Mouse (Mus musculus) retina, postnatal 1 day (tissue): ENCODE data around the gene Cc2d1b.

Source experiments
- DNase-seq: peaks from one replicate; pipeline ENCODE4 v3.0.0-alpha.2; 2012

The Cc2d1b gene

DNA sequence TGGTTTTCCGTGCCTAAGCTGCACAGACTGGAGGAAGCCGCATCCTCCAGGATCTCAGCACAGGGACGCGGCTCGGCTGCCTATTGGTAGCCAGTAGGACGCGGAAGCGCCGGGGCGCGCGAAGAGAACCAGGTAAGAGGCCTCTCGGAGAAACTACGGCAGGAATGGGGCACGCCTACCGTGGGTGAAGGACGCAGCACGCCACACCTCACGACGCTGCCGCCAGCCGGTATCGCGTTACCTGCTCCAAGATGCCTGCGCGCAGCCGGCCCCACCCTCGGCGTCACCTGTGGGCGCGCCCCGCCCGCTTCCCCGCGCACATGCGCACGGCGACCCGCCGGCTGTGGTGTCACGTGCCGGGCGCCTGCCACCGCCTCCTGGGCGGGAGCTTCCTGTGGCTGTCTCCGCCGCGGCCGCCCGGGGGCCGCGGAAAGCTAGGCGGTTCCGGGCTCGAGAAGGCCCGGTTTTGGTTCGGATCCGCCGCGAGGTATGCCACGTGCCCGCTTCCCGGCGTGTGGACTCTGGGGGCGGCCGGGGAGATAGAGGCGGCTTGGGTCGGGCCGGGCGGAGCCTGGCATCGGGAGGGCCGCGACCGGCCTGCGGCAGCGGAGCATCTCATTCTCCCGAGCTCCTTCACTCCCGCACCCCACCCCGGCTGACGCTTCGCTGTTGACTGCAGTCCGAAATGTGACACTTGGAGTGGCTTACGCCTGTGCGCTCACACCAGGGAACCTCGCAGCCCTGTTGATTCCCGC is at the start of gene Cc2d1b:
Gene Cc2d1b, plus strand, starts transcription at position 354 of the 755 bp plus-strand sequence.
- peak; percentile 93 for DNase-seq

DNA sequence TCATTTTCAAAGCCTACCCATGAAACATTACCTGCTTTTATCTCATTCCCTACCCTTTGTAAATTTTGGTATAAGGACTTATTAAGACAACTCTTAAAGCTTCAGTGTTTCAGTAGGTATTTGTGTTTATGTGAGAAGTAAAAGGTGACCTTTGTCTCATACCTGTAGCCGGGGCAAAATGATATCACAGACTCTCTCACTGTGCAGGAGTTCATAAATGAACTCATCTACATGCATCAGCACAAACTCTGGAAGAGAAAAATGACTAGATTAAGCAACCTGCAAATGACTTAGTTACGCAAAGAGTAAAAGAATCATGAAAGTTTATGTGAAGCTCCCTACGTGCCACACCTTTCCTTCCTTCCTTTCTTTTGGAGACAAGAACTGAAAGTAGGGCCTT is 47.1 kb upstream of the Cc2d1b start:
- no peak for DNase-seq

DNA sequence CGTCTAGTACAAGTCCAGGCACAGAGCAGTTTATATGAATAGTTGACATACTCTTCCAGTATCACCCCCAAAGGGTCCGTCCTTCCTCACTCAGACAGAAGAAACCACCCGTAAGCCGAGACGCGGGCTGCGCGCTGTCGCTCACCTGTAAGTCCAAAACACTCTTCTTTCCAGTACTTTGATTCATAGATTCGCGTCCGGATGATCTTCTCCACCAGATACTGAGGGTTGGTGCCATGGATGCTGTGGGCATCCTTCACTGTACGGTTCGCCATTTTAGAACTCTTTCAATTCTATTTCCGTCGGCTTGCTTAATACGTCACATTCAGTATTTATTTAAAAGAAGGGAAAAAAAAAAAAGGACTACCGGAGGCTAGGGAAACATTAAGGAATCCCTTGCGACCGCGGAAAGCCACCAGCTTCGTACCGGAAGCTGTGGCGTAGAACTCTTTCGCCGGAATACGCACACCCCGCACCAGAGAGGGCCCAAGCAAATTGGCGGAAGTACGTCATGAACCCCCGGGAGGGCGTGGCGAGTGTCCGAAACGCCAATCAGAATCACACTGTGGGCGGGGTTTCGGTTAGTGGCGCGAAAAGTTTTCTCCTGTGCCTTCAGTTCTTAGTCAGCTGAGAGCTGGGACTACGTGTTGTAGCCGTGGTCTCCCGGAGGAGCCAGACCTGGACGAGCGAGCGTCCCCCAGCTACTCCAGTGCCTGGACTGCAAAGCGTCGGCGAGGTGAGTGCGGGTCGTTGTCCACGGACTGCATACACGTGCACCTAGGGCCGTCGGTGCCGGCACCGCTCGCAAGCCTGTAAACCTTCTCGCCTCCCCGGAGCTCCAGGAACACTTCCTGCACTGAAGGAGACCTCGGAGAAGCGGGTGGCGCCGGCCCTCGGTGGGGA is 40.6 kb upstream of the Cc2d1b start, which contains the start of the genes Prpf38a and Orc1:
Gene Prpf38a, minus strand, starts transcription at position 497 of the 903 bp plus-strand sequence.
Gene Orc1, plus strand, starts transcription at position 584 of the 903 bp plus-strand sequence.
- DNase-seq = peak; percentile 98

DNA sequence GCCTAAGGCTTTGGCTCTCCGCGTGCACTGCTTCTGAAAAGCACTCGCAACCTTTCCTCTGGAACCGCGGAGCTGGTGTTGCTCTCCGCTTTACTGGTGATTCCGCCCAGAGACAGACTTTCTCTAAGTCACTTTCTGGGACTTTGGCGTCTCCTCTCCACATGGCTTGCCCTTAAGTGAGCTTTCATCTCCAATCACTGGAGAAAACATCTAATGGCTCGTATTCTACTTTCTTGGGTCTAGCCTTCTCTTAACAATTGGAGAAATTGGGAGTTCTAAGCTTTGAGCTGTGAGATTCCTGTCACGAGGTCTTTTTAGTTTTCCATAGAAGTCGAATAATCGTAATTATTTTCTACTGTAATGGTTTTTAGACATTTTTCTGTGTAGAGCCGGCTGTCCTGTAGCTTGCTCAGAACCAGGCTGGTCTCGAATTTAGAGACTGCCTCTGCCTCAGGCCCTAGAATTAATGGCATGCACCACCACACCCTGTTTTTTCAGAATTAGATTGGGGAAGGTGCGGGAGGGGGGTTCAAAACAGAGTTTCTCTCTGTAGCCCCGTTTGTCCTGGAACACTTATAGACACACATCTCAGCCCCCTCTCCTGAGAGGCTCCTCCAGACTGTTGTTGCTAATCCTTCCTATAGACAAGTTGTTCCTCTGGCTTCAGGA is 39.9 kb upstream of the Cc2d1b start:
- DNase-seq = no peak

DNA sequence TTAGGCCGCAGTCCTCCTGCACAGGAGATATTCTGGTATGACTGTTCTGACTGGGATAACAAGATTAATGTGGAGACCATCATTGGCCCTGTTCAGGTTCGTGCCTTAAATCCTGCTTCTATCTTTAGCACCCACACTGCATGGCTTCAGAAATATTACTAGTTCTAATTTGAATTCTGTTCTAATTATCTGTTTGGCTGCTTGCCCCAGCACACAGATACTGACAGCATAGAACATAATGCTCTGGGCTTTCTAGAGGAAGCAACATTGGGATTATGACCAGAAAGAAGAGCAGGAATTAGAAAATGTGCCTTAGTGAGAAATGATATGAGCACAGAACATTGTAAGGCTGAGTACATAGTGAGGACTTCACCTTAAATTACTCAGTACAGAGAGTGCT is 26.4 kb upstream of the Cc2d1b start:
- DNase-seq = no peak

DNA sequence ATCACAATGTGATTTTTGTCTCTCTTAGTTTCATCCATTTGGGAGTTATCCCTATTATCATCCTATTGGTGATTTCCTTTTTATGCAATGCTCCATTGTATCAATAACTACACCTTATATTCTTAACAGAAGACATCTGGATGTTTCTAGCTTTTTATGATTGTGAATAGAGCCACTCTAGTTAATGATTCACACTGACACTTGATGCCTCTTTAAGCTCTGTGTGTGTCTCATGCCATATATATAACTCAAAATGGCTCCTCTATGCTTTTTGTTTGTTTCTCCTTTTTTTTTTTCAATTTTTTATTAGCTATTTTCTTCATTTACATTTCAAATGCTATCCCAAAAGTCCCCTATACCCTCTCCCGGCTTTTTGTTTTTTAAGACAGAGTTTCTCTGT is 24.0 kb upstream of the Cc2d1b start:
- DNase-seq = no peak

DNA sequence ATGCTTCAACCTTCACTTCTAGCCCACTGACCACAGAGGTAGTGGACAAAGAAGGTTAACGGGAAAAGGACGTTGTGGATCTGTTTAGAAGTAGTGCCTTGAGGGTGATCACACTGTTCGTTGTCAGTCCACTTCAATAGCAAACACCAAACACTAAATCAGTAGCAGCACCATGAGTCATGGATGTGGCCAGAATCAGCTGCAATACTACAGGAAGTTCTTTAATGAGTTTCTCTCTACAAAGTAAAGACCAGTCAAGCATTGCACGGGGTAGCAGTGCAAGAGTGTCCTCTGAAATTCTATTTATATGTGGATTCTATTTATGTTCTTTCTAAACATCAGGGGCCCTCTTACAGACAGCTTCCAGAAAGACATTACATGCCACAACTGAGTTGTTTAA is 21.4 kb upstream of the Cc2d1b start:
- no peak for DNase-seq

DNA sequence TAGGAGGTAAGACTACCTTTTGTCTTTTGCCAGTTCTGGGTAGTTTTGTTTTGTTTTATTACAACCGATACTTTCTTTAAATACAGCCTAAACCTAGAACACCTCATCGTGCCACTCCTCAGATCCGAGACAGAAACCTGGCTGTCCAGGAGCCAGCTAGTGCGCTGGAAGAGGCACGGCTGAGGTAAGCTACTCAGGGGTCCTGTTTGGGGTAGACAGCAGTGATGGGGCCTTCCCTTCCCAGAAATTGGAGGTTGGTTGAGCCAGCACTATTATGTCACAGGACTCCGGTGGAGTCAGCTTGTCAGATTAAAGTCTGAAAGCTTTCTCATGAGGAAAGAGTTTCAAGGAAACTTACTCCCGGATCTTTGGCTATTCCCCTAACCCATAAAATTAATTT is 17.9 kb upstream of the Cc2d1b start:
- no peak for DNase-seq

DNA sequence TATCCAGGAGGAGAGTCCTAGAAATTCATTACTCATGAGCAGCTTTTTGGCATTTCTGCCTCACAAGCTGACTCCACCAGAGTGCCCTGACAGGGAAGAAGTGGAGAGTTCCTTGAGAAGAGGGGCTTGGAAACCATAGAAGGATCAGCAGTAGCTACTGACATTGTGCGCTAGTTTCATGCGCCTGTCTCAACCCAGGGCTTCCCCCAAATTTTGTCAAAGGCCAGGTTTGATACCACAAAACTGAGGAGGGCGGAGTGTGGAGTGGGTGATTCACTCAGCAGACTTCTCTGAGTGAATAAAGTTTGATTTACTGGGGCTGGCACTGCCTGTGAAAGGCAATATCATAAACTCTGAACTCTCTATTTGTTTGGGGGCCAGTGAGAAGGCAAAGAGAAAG is 11.1 kb upstream of the Cc2d1b start:
- no peak for DNase-seq

DNA sequence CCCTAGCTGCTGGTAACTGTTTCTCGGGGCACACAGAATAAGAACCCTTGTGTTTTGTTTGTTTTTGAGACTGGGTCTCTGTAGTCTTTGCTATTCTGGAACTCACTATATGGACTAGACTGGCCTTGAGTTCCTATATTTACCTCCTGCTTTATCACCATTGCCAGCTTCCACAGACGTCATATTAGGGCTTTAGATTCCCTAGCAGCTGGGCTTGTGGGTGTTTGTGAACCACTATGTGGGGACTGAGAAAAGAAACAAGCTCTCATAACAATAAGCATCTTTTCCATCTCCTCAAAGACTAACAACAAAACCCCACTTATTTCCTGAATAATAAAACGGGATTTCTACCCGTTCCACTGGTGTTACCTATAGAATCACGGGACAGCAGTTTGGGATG is 8.8 kb upstream of the Cc2d1b start:
- no peak for DNase-seq

DNA sequence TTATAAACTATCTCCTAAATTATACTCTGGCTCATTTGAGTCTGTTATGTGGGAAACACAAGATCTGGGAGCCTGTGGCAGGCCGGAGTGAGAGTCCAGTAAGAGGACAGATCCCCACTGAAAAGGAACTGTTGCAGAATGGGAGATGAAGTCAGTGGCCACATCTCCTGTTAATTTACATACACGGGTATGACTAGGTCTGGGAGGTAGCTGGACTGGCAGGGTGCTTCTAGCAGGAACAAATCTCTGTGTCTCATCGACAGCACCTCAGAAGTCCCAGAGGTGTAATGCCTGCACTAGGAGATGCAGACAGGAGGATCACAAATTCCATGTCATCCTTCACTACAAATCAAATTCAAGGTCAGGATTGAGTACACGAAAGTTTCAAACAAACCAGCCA is 1.2 kb upstream of the Cc2d1b start:
- no peak for DNase-seq

DNA sequence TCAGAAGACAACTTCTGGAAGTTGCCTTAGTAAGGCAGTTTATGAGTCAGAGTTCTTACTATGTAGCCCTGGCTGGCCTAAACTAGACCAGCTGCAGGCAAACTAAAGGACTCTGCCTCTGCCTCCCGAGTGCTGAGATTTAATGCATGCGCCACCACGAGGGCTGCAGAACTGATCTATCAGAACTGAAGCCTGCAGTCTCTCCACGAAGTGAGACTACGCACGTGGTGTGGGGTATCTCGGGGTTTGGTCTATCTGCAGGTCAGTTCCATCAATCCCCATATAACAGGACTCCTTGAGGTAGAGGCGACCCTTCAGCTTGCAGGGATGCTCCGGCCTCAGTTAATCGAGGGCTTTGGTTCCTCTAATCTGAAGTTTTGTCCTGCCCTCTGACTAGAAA is 575 bp upstream of the Cc2d1b start:
- DNase-seq = peak; percentile 52

DNA sequence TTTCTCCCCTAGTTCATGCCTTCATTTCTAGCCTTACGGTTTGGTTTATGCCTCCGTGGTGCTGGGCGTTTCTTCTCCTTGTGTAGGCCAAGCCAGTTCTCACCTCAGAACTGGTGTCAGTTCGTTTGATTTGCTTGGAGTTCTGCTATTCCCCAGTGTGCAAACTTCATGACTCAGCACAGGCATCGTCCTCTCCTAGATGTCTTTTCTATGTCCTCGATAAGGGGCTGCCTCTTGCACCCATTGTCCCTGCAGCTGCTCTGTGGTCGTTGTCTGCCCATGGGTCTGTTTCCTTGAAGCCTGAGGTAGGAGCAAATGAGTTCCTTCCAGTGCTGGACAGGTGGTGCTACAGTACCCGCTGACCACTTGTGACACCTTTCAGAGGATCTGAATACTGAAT is 796 bp downstream of the Cc2d1b start:
- DNase-seq = no peak

DNA sequence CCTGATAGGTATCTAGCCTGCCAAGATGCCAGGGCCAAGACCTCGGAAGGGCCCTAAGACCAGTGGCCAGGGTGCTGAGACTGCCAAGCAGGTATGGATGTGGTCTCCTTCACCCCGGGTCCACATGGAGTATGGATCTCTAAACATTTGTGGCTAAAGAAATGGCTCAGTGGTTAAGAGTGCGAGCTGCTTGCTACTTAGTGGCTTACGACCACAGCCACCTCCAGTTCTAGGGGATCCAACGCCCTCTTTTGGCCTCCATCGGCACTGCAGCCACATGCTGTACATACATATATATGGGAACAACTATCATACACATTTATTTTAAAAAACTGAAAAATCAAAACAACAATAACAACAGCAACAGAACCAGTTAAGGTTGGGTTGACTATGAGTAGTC is 1.8 kb downstream of the Cc2d1b start:
- DNase-seq = no peak

DNA sequence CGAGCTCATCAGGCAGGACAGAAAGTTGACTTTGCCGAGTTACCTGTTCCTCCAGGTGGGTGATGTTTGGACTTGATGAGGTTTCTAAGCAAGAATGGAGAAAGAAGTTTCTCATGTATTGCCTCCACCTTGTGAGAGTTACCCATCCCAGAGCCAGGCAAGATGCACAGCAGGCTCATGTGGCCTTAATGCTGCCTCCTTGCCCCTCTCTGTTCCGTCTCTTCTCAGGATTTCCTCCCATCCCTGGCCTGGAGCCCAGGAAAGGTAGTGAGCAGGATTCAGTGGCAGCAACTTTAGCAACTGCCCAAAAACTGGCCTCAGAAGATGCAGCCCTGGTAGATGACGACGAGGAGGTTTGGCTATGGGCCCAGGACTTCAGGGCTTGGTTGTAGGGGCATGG is 7.3 kb downstream of the Cc2d1b start:
- no peak for DNase-seq

DNA sequence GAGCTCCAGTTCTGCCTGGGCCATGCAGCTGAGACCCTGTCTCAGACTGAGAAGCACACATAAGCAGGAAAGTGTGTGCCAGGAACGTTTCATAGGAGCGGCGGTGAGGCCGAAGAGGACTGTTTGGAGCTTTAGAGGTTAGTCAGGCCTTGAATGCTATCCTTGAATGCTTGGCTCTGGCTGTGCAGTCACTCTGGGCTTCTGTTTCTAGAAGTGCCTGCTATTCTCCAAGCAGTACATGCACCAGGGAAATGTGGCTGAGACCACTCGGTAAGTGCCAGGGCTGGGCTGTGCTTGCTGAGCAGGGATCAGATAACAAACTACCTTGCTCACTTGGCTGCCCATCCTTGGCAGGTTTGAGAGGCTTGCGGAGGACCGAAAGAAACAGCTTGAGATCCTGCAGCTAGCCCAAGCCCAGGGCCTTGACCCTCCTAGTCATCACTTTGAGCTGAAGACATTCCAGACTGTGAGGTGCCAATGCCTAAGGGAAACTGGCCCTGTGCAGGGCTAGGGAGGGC is 9.7 kb downstream of the Cc2d1b start:
- no peak for DNase-seq

DNA sequence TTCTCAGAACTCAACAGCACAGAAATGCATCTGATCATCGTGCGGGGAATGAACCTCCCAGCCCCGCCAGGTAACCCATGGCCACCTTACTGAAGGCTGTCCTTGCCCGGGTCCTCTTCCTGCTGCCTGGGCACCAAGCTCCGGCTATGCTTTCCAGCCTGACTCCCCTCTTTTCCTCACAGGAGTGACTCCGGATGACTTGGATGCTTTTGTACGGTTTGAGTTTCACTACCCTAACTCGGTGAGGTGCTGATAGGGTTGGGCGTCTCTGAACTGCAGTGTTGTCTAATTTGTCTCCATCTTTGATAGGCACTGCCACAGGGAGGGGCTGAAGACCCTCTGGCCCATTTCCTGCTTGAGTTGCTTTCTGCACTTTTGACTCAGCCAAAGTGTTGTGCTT is 10.4 kb downstream of the Cc2d1b start:
- DNase-seq = no peak

DNA sequence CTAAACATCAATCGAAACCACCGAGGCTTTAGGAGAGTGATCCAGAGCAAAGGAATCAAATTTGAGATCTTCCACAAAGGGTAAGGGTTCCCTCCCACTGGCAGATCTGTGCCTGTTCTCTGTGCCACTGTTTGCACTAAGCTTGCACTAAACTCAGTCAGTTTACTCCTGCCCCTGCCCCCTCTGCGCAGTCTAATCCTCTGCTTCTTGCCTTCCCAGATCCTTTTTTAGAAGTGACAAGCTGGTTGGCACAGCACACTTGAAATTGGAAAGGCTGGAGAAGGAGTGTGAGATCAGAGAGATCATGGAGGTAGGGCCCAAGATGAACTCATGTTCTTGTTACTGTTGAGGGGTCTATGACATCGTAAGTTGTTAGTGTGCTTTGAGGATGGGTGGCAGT is 11.9 kb downstream of the Cc2d1b start:
- no peak for DNase-seq

DNA sequence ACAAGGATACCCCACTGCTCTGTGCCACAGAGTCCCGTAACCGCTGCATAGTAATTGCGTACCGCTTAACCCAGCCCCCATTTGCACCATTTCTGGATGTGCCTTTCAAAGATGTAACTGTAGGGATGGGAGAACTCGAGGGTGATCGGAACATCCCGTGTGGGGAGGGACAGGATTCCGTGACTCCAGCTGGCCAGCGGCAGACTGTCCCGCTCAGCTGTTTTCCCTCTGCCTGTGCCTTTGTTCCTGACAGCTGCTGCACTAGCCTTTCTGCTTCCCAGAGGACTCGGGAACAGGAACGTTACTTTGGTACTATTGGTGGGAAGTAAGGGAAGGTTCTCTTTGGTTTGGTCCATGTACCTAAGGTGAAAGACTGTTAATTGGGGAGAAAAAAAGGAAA is 14.0 kb downstream of the Cc2d1b start:
- DNase-seq = no peak

DNA sequence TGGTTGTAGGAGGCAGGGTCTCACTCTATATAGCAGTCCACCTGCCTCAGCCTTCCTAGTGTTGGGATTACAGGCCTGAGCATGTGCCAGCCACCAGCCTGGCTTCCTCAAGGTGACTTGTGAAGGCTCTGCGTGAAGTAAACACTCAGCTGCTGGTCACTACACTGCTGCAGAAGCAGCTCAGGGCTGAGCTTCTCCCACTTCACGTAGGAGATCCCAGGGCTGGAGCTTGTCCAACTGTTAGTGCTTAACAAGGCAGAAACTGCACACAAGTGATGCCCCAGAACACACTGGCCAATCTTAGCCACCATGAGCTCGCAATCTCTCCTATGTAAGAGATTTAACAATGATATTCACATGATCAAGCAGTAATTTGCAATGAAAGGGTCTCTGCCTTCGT is 15.0 kb downstream of the Cc2d1b start:
- DNase-seq = peak; percentile 18

DNA sequence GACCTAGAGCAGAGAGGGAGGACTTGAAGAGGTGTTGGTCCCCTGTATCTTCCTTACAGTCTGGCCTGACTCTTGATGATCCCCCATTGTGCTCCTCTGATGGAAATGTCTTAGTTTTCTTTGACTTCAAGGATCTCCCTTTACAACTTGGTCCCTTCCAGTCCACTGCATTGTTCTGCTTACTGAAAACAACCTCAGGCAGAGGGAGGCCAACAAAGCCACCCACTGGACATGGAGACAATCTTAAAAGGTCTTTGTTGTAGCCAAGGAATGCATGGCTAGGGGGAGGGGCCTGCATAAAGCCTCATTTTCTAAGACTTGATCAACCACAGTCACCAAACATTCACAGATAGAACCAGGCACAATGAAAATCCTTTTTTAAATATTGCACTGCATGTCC is 15.4 kb downstream of the Cc2d1b start:
- peak; percentile 11 for DNase-seq

DNA sequence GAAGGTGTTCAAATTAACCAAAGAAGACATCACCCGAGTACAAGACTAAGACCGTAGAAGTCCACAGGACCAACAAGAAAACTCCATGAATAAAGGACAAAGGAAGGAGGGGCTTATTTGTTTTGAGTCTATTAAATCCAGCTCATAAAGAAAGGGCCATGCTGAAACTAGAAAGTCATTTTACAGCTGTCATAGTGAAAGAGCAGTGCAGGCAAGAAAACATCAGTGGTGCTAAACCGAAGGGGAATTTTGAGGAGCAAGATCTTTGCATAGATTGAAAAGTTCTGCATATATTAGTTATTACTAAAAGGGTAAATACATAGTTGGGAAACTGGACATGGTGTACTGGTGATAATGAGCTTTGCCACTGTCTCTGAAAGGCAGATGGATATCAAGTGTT is 18.0 kb downstream of the Cc2d1b start:
- no peak for DNase-seq

DNA sequence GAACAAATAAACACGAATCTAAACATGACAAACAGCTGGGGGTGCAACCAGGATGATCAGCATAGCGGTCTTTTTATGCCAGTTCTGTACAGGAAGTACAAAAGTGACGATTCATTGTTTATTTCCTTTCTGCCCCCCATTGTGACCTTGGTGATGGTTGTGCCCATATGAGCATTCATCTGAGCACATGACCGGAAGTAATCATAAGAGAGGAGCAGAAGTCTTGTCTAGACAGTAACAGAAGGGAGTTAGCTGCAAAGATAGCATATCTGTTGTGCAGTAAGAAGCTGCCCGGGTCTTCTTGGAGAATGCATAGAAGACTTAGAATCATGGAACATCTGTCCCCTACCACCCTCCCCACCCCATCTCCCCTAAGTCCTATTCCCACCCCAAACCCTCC is 19.0 kb downstream of the Cc2d1b start:
- DNase-seq = peak; percentile 7
